Mouse (Mus musculus) CH12.LX (cell line): ENCODE results near the gene Glyr1.

Source experiments
- CHD2 ChIP-seq: IDR thresholded peaks from 2 replicates; pipeline ENCODE4 v1.6.1; 2011; ENCODE audit warnings: low read length, improper control_type of control experiment
- CTCF ChIP-seq, 2 experiments: IDR thresholded peaks in 1 of 2; conservative IDR thresholded peaks in 1 of 2; 2 replicates each; pipeline ENCODE4 v1.5.1; 2011 to 2012; ENCODE audit warnings: low read depth in 2 of 2, low read length in 2 of 2, improper control_type of control experiment in 1 of 2, inconsistent platforms in 1 of 2, mild to moderate bottlenecking in 1 of 2, moderate library complexity in 1 of 2
- EP300 ChIP-seq: IDR thresholded peaks from 2 replicates; pipeline ENCODE4 v1.6.1; 2011; ENCODE audit warnings: low read length, improper control_type of control experiment
- MYC ChIP-seq: IDR thresholded peaks from 2 replicates; pipeline ENCODE4 v1.6.1; 2011; ENCODE audit warnings: low read depth, mild to moderate bottlenecking, improper control_type of control experiment, low read length
- POLR2A ChIP-seq: IDR thresholded peaks from 2 replicates; pipeline ENCODE4 v1.6.1; 2011; ENCODE audit warnings: low read depth, mild to moderate bottlenecking, improper control_type of control experiment, low read length
- RCOR1 ChIP-seq: conservative IDR thresholded peaks from 2 replicates; pipeline ENCODE4 v1.6.1; 2012; ENCODE audit warnings: low read depth, mild to moderate bottlenecking, inconsistent platforms, low read length, improper control_type of control experiment
- TCF12 ChIP-seq: IDR thresholded peaks from 2 replicates; pipeline ENCODE4 v1.6.1; 2014; ENCODE audit warnings: low read depth, mild to moderate bottlenecking, inconsistent platforms, low read length, improper control_type of control experiment
- USF1 ChIP-seq: IDR thresholded peaks from 2 replicates; pipeline ENCODE4 v1.6.1; 2014; ENCODE audit warnings: low read depth, mild to moderate bottlenecking, inconsistent platforms, low read length, improper control_type of control experiment
- ZC3H11A ChIP-seq: IDR thresholded peaks from 2 replicates; pipeline ENCODE4 v1.6.1; 2012; ENCODE audit warnings: low read depth, mild to moderate bottlenecking, inconsistent platforms, low read length, improper control_type of control experiment

- TF ChIP-seq POLR2A (no peak), ZC3H11A (no peak), MYC (no peak), USF1 (no peak), RCOR1 (no peak), CHD2 (no peak), CTCF (conservative IDR thresholded peaks at IDR 0.05 in 1 of 2, IDR thresholded peaks at IDR 0.05 in 1 of 2; ENCODE audit: low read depth in 2 of 2, low read length in 2 of 2) (no peak), TCF12 (no peak), EP300 (no peak)
These were observed 39.4 kb upstream of the Glyr1 start for GRCm38 (mm10) chr16:5089021-5089420.
